ENCODE assay signal across 12 mouse cellular contexts in genomic region chr8:120278009-120278408, GRCm38 (mm10). TPM values are rescaled to one million over a fixed set of nuclear protein-coding genes. Genes with fewer than 3 reads are reported as not detected.
DNase-seq lines count a peak whose midpoint lies in the region; ATAC-seq and TF ChIP-seq lines count a peak whose summit lies in the region.
"Had no signal": no experiment of that assay in that cellular context is flagged by ENCODE, and none has a peak within 500 bp of the region (broad histone marks: within the 10 kb centered on the region; RNA-seq: fewer than 3 reads in every experiment).

No protein-coding gene starts in this region.

- no peak for ATAC-seq in kidney, postnatal 0 days (replicated peaks; ENCODE audit: low FRiP score, low read depth)
- no peak for ATAC-seq in limb, embryonic 12.5 days (ENCODE audit: insufficient number of reproducible peaks, insufficient read depth, low FRiP score, low TSS enrichment, low read depth)
- ATAC-seq: midbrain, embryonic 15.5 days had no signal

- 21% methylated on average over 14 of the region's 14 CpGs for WGBS in kidney, postnatal 0 days
- WGBS in embryonic facial prominence, embryonic 10.5 days, result 64% methylated on average over 14 of the region's 14 CpGs
- 59% methylated on average over 14 of the region's 14 CpGs for WGBS in limb, embryonic 12.5 days

- DNase-seq in heart, adult 11 months, result peak; percentile 95
- DNase-seq in heart, postnatal 10 days, result no peak
- DNase-seq in kidney, postnatal 0 days (ENCODE audit: low spot score), result peak; percentile 60
- no peak for DNase-seq in kidney, postnatal 36 days
- DNase-seq in embryonic facial prominence, embryonic 10.5 days (ENCODE audit: low spot score), result no peak
- no peak for DNase-seq in left cerebral cortex, postnatal 25 days (ENCODE audit: low spot score in 2 of 2)
- DNase-seq in MN1 (ENCODE audit: low spot score), result no peak
- DNase-seq: cerebellum, adult 18-20 months; gastrocnemius, postnatal 36 days; layer of hippocampus, postnatal 36 days had no signal

- no peaks in the 10 kb centered on the region for H3K9me3 ChIP-seq in kidney, postnatal 0 days (replicated peaks; ENCODE audit: low read length)
- H3K9me3 ChIP-seq in embryonic facial prominence, embryonic 10.5 days, result no peaks in the 10 kb centered on the region
- H3K9me3 ChIP-seq in limb, embryonic 12.5 days, result no peaks in the 10 kb centered on the region
- H3K9me3 ChIP-seq: midbrain, embryonic 15.5 days had no signal

- no peak for TF ChIP-seq CTCF in kidney, postnatal 0 days (IDR thresholded peaks at IDR 0.05; ENCODE audit: low read depth)

- no peak overlapping the region for H3K9ac ChIP-seq in kidney, postnatal 0 days (ENCODE audit: low read depth, low read length)
- 0 out of 2 replicates have a peak overlapping the region, but pooled peaks have one; percentile 2 for H3K9ac ChIP-seq in limb, embryonic 12.5 days (replicated peaks)
- H3K9ac ChIP-seq: midbrain, embryonic 15.5 days had no signal

- peaks cover 39% of the 10 kb centered on the region for H3K4me1 ChIP-seq in kidney, postnatal 0 days (replicated peaks; ENCODE audit: insufficient read depth, low read length)
- H3K4me1 ChIP-seq in embryonic facial prominence, embryonic 10.5 days, result peaks cover 96% of the 10 kb centered on the region
- peaks cover 96% of the 10 kb centered on the region for H3K4me1 ChIP-seq in limb, embryonic 12.5 days (replicated peaks)

- no peak overlapping the region for H3K27ac ChIP-seq in kidney, postnatal 0 days
- peak overlapping the region; percentile 94 for H3K27ac ChIP-seq in embryonic facial prominence, embryonic 10.5 days (replicated peaks)
- peak overlapping the region; percentile 98 for H3K27ac ChIP-seq in limb, embryonic 12.5 days
- H3K27ac ChIP-seq: midbrain, embryonic 15.5 days had no signal

- no peaks in the 10 kb centered on the region for H3K36me3 ChIP-seq in kidney, postnatal 0 days (ENCODE audit: insufficient read depth, low read length)
- no peaks in the 10 kb centered on the region for H3K36me3 ChIP-seq in embryonic facial prominence, embryonic 10.5 days (replicated peaks)
- no peaks in the 10 kb centered on the region for H3K36me3 ChIP-seq in limb, embryonic 12.5 days
- H3K36me3 ChIP-seq: midbrain, embryonic 15.5 days had no signal

- intact Hi-C loops in heart, postnatal 10 days (cut with DNase I), result no loop called here
- intact Hi-C loops in left cerebral cortex, postnatal 25 days (cut with DNase I), result no loop called here

- H3K4me2 ChIP-seq in kidney, postnatal 0 days (ENCODE audit: low read length), result no peak overlapping the region
- H3K4me2 ChIP-seq in limb, embryonic 12.5 days, result 0 out of 2 replicates have a peak overlapping the region, but pooled peaks have one; percentile 59
- H3K4me2 ChIP-seq: midbrain, embryonic 15.5 days had no signal

- no peaks in the 10 kb centered on the region for H3K27me3 ChIP-seq in kidney, postnatal 0 days (ENCODE audit: insufficient read depth, low read length)
- H3K27me3 ChIP-seq in embryonic facial prominence, embryonic 10.5 days (replicated peaks; ENCODE audit: low read depth, poor library complexity, severe bottlenecking), result peaks cover 43% of the 10 kb centered on the region
- no peaks in the 10 kb centered on the region for H3K27me3 ChIP-seq in limb, embryonic 12.5 days

- no peak overlapping the region for H3K4me3 ChIP-seq in kidney, postnatal 0 days (replicated peaks; ENCODE audit: low read depth, low read length)
- H3K4me3 ChIP-seq in embryonic facial prominence, embryonic 10.5 days, result no peak overlapping the region
- H3K4me3 ChIP-seq in limb, embryonic 12.5 days (replicated peaks), result no peak overlapping the region
- H3K4me3 ChIP-seq: midbrain, embryonic 15.5 days had no signal

RNA-seq across cellular contexts. Expression of gene Gse1, which starts 49.8 kb away (rescaled TPM):
- total RNA-seq in heart, postnatal 10 days (2021), result 10 to 100 TPM; 32.6 to 34.6 TPM
- 5.9 and 8.4 TPM in 2 replicates for polyA plus RNA-seq in kidney, postnatal 0 days (2015; fragmentation: Nextera tagmentation; extraction: Ambion mirVana)
- 9.9 and 10.2 TPM in 2 replicates for polyA plus RNA-seq in embryonic facial prominence, embryonic 10.5 days (2016; fragmentation: Nextera tagmentation; extraction: Ambion mirVana)
- polyA plus RNA-seq in limb, embryonic 12.5 days (2016; fragmentation: Nextera tagmentation; extraction: Ambion mirVana), result 7.6 and 9.1 TPM in 2 replicates
- total RNA-seq in left cerebral cortex, postnatal 25 days (2021), result 10 to 100 TPM; 74.2 to 79.4 TPM

Comparison
In these comparisons a context has a peak if more than half of its experiments do, and no peak if none do; other contexts are left out.
1. DNase-seq: peak in heart, adult 11 months (single experiment) and kidney, postnatal 0 days (single experiment); none in heart, postnatal 10 days (0 of 2), kidney, postnatal 36 days (0 of 2), embryonic facial prominence, embryonic 10.5 days (single experiment), left cerebral cortex, postnatal 25 days (0 of 2) and MN1 (single experiment).